Mouse (Mus musculus): ENCODE data around the gene Fndc11. TPM values are rescaled to one million over a fixed set of nuclear protein-coding genes. Genes with fewer than 3 reads are reported as not detected.

Fndc11 gene
- polyA plus RNA-seq, 1 experiment from 2014 or later = 0.49 TPM

DNA sequence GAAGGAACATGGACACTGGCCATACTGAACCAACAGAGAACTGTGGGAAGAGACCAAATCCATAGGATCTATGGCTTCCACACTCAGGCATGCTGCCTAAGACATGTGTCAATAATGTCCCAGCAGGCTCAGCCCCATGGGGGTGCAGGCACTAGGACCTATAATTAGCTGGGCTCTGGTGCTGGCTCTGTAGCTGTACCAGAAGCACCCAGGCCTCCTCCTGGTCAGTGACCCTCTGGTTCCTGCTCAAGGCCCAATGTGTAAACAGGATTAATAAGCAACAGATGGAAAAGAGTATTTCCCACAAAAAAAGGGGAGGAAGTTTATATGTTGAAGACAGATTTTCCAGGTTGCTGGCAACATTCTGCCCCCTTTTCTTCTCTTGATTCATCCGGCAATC, 33.4 kb downstream of the Fndc11 start:
- no peak for DNase-seq
- no peak overlapping the region for H3K4me2 ChIP-seq (ENCODE audit: low read length)
- ATAC-seq (ENCODE audit: low FRiP score, low TSS enrichment) = no peak
- H3K27ac ChIP-seq (replicated peaks; ENCODE audit: low read depth, low read length) = no peak overlapping the region
- no peaks in the 10 kb centered on the region for H3K27me3 ChIP-seq (ENCODE audit: control insufficient read depth, insufficient read depth, low read length)
- peaks cover 66% of the 10 kb centered on the region for H3K36me3 ChIP-seq (ENCODE audit: control insufficient read depth, insufficient read depth, low read length)
- H3K9ac ChIP-seq (replicated peaks; ENCODE audit: low read length) = no peak overlapping the region
- H3K4me3 ChIP-seq (replicated peaks; ENCODE audit: low read depth, low read length) = no peak overlapping the region
- no peaks in the 10 kb centered on the region for H3K4me1 ChIP-seq (ENCODE audit: control insufficient read depth, insufficient read depth, low read length)
- H3K9me3 ChIP-seq (ENCODE audit: control insufficient read depth, low read length) = no peaks in the 10 kb centered on the region
- WGBS = 89% methylated on average over 1 of the region's 1 CpGs

DNA sequence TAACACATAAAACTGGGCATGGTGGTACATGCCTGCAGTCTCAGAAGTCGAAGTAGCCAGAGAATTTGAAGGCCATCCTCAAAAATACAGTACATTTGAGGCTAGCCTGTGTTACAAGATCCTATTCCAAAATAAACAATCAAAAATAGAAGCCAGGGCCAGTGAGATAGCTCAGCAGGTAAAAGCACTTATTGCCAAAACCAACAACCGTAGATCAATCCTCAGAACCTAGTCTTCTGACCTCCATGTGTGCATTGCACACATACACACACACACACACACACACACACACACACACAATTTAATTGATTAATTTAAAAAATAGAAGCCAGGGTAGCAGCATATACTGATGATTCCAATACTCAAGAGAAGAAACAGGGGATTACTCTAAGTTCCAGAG, 47.0 kb downstream of the Fndc11 start:
- H3K4me1 ChIP-seq (ENCODE audit: control insufficient read depth, insufficient read depth, low read length) = no peaks in the 10 kb centered on the region

DNA sequence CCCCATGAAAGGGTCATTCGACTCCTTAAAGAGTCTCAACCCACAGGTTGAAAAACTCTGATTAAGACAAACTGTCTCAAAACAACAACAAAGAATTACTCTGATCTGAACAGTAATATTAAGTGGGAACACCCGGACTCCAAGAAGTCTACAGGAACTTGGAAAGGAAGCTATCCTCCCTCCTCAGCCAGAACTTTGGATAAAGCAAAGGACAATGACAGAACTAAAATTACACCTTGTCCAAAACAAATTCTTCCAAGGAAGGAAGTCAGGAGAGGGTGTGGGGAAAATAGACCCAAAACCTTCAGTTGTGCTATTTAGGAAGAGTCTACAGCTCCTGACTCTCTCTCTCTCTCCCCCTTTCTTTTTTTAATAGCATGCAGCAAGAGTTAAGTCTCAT, 52.3 kb downstream of the Fndc11 start:
- WGBS = 98% methylated on average over 2 of the region's 2 CpGs
- H3K36me3 ChIP-seq (ENCODE audit: control insufficient read depth, insufficient read depth, low read length) = peaks cover 65% of the 10 kb centered on the region
- ATAC-seq (ENCODE audit: low FRiP score, low TSS enrichment) (no peak), DNase-seq (no peak)
- no peaks in the 10 kb centered on the region for H3K9me3 ChIP-seq (ENCODE audit: control insufficient read depth, low read length)
- H3K27ac ChIP-seq (replicated peaks; ENCODE audit: low read depth, low read length) = no peak overlapping the region
- H3K4me3 ChIP-seq (replicated peaks; ENCODE audit: low read depth, low read length) = no peak overlapping the region
- H3K4me1 ChIP-seq (ENCODE audit: control insufficient read depth, insufficient read depth, low read length) = no peaks in the 10 kb centered on the region
- H3K9ac ChIP-seq (replicated peaks; ENCODE audit: low read length) = no peak overlapping the region
- no peak overlapping the region for H3K4me2 ChIP-seq (ENCODE audit: low read length)
- H3K27me3 ChIP-seq (ENCODE audit: control insufficient read depth, insufficient read depth, low read length) = no peaks in the 10 kb centered on the region

More for the DNA sequence above, 47.0 kb downstream of the Fndc11 start:
- DNase-seq (no peak), ATAC-seq (ENCODE audit: low FRiP score, low TSS enrichment) (no peak)
- no peaks in the 10 kb centered on the region for H3K27me3 ChIP-seq (ENCODE audit: control insufficient read depth, insufficient read depth, low read length)
- H3K27ac ChIP-seq (replicated peaks; ENCODE audit: low read depth, low read length) = no peak overlapping the region
- WGBS = 97% methylated on average over 2 of the region's 2 CpGs
- H3K9ac ChIP-seq (replicated peaks; ENCODE audit: low read length) = no peak overlapping the region
- peaks cover 76% of the 10 kb centered on the region for H3K36me3 ChIP-seq (ENCODE audit: control insufficient read depth, insufficient read depth, low read length)
- H3K4me2 ChIP-seq (ENCODE audit: low read length) = no peak overlapping the region
- no peak overlapping the region for H3K4me3 ChIP-seq (replicated peaks; ENCODE audit: low read depth, low read length)
- no peaks in the 10 kb centered on the region for H3K9me3 ChIP-seq (ENCODE audit: control insufficient read depth, low read length)

Other genes starting within 250 kb of the Fndc11 start
- 0.16 and 0.24 TPM in 2 replicates for gene Col20a1, start 233.5 kb upstream of the Fndc11 start, polyA plus RNA-seq (2014; fragmentation: Nextera tagmentation; extraction: Ambion mirVana)
- 50.8 and 52.6 TPM in 2 replicates for gene Chrna4, start 176.5 kb upstream of the Fndc11 start, polyA plus RNA-seq (2014; fragmentation: Nextera tagmentation; extraction: Ambion mirVana)
- 52.0 and 52.4 TPM in 2 replicates for gene Kcnq2, start 84.7 kb upstream of the Fndc11 start, polyA plus RNA-seq (2014; fragmentation: Nextera tagmentation; extraction: Ambion mirVana)
- 12.7 and 14.1 TPM in 2 replicates for gene Eef1a2, start 63.0 kb upstream of the Fndc11 start, polyA plus RNA-seq (2014; fragmentation: Nextera tagmentation; extraction: Ambion mirVana)
- 442 and 539 TPM in 2 replicates for gene Ppdpf, start 32.8 kb upstream of the Fndc11 start, polyA plus RNA-seq (2014; fragmentation: Nextera tagmentation; extraction: Ambion mirVana)
- gene Ptk6, start 17.2 kb upstream of the Fndc11 start, polyA plus RNA-seq (2014; fragmentation: Nextera tagmentation; extraction: Ambion mirVana) = not detected in 2 replicates
- gene Srms, start 6.8 kb upstream of the Fndc11 start, polyA plus RNA-seq (2014; fragmentation: Nextera tagmentation; extraction: Ambion mirVana) = 0.11 and 0.16 TPM in 2 replicates
- 0.19 and 0.39 TPM in 2 replicates for gene Helz2, start 22.0 kb downstream of the Fndc11 start, polyA plus RNA-seq (2014; fragmentation: Nextera tagmentation; extraction: Ambion mirVana)
- gene Gmeb2, start 68.0 kb downstream of the Fndc11 start, polyA plus RNA-seq (2014; fragmentation: Nextera tagmentation; extraction: Ambion mirVana) = 15.7 and 19.5 TPM in 2 replicates
- 1,182 and 1,543 TPM in 2 replicates for gene Stmn3, start 94.5 kb downstream of the Fndc11 start, polyA plus RNA-seq (2014; fragmentation: Nextera tagmentation; extraction: Ambion mirVana)
- gene Rtel1, start 99.7 kb downstream of the Fndc11 start, polyA plus RNA-seq (2014; fragmentation: Nextera tagmentation; extraction: Ambion mirVana) = 40.3 and 46.9 TPM in 2 replicates
- 65.0 and 67.7 TPM in 2 replicates for gene Zgpat, start 144.9 kb downstream of the Fndc11 start, polyA plus RNA-seq (2014; fragmentation: Nextera tagmentation; extraction: Ambion mirVana)
- gene Arfrp1, start 145.4 kb downstream of the Fndc11 start, polyA plus RNA-seq (2014; fragmentation: Nextera tagmentation; extraction: Ambion mirVana) = 65.8 and 76.2 TPM in 2 replicates
- gene Lime1, start 160.1 kb downstream of the Fndc11 start, polyA plus RNA-seq (2014; fragmentation: Nextera tagmentation; extraction: Ambion mirVana) = 43.7 and 50.1 TPM in 2 replicates
- gene Zbtb46, start 239.4 kb downstream of the Fndc11 start, polyA plus RNA-seq (2014; fragmentation: Nextera tagmentation; extraction: Ambion mirVana) = 18.8 and 22.2 TPM in 2 replicates

All from midbrain, embryonic 14.5 days (tissue).